Mouse (Mus musculus): ENCODE results near the gene Anxa5. TPM values are rescaled to one million over a fixed set of nuclear protein-coding genes. Genes with fewer than 3 reads are reported as not detected.

The Anxa5 gene
- total RNA-seq, 2 experiments from 2014 or later: 79.4 to 125 TPM

GRCm38 (mm10) chr3:36489590-36489910 is 13.9 kb upstream of the Anxa5 start:
- no peak for ATAC-seq (replicated peaks; ENCODE audit: poor library complexity, severe bottlenecking)

GRCm38 (mm10) chr3:36488899-36489589 is 13.3 kb upstream of the Anxa5 start:
- ATAC-seq (replicated peaks; ENCODE audit: poor library complexity, severe bottlenecking): no peak

DNA sequence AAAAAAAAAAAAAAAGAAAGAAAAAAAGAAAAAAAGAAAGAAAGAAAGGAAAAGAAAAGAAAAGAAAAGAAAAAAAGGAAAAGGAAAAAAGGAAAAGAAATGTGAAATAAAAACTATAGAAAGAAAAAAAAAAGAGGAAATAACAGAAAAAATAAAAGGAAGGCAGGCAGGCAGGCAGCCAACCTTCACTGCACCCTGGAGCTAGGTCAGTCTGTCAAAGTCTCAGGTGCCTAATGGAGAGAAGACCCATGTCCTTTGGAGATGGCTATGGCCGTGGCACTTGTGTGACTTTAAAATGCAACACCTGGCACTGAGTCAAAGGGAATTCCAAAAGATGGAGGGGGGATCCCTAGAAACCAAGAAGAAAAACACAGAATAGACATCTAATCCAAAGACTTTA is 12.7 kb upstream of the Anxa5 start:
- ATAC-seq (replicated peaks; ENCODE audit: poor library complexity, severe bottlenecking): no peak

DNA sequence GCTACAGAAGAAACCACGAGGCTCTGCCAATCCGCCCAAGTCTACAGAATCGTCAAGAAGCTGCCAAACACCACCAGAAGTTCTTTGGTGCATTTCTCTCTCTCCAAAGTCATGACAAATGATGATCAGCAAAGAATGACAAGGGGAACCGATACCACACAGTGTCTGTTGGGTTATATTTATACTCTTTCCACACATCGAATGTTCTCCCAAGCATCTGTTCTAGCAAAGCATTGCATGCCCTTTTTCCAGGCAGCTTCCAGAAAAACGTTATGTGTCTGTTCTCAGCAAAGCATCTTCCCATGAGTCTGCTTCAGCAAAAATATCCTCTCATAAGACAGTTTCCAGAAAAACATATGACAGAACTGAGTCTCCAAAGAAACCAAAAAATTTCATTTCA is 11.2 kb upstream of the Anxa5 start:
- no peak for ATAC-seq (replicated peaks; ENCODE audit: poor library complexity, severe bottlenecking)

DNA sequence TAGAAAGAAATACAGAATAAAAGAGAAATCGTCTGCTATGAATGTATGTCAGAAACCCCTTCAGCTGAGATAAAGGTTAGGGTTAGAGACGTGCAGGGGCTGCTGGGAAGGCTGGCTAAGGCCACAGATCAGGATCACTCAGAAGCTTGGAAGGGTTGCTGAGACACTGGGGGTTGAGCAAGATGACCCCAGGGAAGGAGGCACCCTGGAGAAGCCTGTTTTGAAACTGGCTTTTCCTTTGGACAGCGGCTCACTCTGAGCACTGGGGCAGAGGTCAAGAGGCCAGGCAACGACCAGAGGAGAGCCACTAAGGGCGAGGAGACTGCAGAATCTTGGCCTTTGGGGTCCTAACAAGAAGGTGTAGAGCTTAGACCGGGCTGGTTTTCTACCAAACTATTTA is 10.5 kb upstream of the Anxa5 start:
- no peak for ATAC-seq (replicated peaks; ENCODE audit: poor library complexity, severe bottlenecking)

DNA sequence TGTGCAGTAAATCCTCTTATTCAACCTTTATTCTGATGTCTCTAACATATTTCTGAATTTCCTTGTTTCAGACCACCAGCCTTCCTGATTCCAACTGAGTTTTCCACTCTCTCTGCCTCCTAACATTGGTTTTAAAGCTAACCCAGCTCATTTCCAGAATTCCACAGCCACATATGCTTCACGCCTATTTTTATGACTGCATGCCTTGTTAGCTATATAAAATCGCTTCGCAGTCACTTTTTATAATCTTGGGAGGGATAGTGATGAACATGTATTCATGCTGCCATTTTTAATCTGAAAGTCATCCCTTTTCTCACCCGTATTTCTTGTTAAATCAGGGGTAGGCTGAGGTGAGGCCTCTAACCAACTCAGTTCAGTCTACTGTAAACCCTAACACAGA is 8.6 kb upstream of the Anxa5 start:
- ATAC-seq (replicated peaks; ENCODE audit: poor library complexity, severe bottlenecking): no peak

DNA sequence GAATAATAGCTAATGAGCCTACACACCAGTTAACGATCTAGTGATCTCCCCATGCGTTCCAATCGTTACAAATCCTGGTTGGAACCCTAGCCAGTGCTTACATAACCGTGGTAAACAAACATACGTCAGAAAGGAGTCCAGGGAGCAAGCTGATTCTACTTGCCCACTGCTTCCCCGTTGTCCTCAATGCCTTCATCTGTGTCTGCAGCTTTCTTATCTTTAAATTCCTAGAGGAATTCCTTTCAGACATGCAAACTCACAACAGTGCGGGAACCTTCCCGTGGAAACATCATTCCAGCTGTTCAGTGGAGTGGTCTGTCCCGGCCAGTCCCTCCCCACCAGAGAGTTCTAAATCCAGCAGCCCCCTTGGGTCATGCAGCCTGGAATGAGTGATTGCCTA is 7.2 kb upstream of the Anxa5 start:
- ATAC-seq (replicated peaks; ENCODE audit: poor library complexity, severe bottlenecking): no peak

DNA sequence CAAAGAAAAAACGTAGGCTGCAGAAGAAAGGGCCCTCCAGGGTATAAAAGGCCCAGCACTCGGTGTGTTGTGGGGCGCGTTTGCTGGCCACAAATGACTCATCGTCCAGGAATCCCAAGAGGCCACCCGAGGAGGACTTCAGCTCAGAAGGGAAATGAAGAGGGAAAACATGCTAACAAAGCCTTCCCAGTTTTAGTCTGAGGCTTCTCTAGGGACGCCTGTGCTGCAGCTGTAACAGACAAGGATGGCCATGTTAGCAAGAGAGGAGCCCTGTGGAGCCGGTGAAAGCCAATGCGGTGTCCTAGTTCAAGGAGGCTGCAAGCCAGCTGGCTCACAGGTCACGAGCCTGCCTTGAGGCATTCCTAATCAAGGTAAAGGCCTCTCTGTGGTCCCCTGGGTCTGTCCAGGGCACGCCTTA is 6.1 kb upstream of the Anxa5 start:
- ATAC-seq (replicated peaks; ENCODE audit: poor library complexity, severe bottlenecking): no peak

DNA sequence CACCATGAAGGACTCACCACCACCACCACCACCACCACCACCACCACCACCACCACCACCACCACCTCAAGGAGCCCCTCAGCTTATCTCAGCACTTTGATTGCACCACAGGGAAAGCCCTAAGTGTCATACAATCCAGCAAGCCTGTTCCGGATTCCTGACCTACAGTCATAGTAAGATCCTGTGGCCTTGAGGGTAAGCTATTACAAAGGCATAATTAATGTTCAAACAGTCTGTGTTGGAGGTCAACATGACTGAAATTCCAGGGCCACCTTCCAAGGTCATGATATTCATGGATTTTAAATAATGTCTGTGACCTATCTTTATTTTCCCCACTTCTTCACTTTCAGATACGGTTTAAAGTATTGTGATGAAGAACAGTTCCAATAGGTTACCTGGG is 4.8 kb upstream of the Anxa5 start:
- ATAC-seq (replicated peaks; ENCODE audit: poor library complexity, severe bottlenecking): no peak

GRCm38 (mm10) chr3:36478776-36479175 is 3.1 kb upstream of the Anxa5 start:
- no peak for ATAC-seq (replicated peaks; ENCODE audit: poor library complexity, severe bottlenecking)

DNA sequence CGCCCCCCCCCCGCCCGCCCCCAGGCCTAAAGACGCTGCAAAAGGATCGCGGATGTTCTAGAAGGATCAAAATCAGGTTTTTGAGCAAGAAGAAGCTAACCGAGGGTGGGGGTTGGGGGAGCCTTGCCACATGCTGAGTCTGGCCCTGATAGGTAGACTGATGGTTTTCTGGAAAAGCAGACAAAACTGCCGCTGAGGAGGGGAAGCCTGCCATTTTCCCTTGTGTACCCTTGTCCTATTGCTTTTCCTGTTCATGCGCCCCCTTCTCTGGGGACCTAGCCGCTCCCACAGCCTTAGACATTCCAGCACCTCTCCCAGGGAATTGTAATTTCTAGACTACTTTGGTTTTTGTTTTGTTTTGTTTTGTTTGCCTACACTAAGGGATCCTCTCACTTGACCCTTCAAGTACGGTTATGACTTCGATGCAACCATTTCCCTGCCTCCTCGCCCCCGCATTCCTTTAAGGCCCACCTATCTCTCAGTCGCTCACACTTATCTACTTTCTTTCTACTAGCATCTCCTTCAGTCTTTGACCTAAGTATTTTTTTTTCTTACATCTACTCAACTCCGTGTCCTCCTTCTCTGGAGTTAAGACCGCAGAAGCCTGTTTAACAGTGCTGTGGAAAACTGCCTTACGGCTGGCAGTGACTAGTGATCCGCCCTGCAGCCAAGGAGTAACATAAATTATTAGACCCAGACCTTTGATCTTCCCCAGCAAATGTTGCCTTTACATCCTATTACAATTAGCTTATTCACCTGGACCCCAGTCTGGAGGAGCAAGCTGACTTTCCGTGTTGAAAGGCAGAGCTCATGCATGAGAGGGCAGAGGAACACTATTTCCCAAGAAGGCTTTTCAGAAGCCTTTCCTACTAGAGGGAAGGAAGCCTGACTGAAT is 814 bp upstream of the Anxa5 start:
- no peak for ATAC-seq (replicated peaks; ENCODE audit: poor library complexity, severe bottlenecking)

- peak; percentile 46 for ATAC-seq (replicated peaks; ENCODE audit: poor library complexity, severe bottlenecking)
Measured at GRCm38 (mm10) chr3:36474938-36475483, 683 bp downstream of the Anxa5 start.

DNA sequence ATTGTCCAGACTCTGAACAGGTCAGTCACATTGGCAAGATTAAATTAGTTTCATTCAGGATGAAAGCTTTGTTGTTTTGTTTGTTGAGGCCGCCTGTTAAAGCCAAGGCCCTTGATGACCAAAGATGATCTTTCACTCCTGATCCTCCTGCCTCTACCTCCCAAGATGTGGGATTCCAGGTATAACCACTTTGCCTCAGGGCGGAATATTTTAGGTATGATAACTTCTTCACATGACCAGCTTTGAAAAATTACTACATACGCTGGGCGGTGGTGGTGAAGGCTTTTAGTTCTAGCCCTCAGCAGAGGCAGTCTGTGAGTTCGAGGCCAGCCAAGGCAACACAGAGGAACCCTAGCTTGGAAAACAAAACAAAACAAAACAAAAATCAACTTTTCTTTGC is 1.3 kb downstream of the Anxa5 start:
- ATAC-seq (replicated peaks; ENCODE audit: poor library complexity, severe bottlenecking): no peak

- ATAC-seq (replicated peaks; ENCODE audit: poor library complexity, severe bottlenecking): peak; percentile 16; the same call in 1 of the 2 replicates
Measured at GRCm38 (mm10) chr3:36473222-36473621, 2.5 kb downstream of the Anxa5 start.

- no peak for ATAC-seq (replicated peaks; ENCODE audit: poor library complexity, severe bottlenecking)
Measured at GRCm38 (mm10) chr3:36471856-36472255, 3.8 kb downstream of the Anxa5 start.

DNA sequence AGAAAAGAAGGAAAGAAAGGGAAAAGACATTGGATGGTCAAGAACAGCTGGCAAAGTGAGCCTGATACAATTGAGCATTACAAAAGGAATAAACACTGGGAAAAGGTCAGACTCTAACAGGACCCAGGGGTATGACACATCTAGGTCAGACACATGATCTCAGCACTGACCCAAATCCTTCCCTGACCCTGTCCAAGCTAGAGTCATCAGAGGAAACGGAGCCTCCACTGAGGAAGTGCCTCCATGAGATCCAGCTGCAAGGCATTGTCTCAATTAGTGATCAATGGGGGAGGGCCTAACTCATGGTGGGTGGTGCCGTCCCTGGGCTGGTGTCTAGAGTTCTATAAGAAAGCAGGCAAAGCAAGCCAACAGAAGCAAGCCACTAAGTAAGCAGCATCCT is 6.8 kb downstream of the Anxa5 start:
- ATAC-seq (replicated peaks; ENCODE audit: poor library complexity, severe bottlenecking): no peak

DNA sequence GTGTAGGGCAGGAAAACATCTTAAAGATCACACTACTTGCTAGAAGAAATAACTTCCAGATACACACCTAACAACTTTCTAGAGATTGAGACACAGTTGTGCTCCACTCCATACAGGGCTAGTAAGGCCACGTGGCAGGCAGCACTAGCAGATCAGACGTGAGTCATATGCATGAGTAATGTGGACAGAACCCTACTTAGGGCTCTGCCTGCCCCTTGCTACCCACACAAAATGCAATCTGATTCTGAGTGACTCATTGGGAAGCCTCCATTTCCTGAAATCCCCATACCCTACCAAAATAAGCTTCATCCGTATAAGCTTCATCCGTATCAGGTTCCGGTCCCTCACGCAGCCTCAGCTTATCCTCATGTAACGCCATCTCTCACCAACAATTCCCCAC is 8.1 kb downstream of the Anxa5 start:
- ATAC-seq (replicated peaks; ENCODE audit: poor library complexity, severe bottlenecking): 0 out of 2 replicates have a peak, but pooled peaks have one; percentile 23

DNA sequence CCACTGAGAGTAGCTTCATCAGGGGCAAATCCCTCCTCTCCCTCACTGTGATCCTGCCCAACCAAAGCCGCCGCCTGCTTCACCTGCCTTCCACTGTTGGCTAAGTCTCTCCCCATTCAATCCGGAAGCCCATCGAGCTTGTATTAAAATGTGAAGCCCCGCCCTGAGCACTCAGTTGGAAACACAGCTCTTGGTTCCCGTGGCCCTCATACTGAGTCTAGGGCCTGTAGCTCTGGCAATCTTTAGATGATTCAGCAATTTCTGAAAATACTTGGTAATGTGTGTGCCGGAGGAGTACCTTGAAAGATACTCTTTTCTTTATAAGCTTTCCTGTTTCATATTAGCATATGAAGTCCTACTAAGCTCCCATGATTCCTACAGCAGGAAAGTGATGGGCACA is 10.2 kb downstream of the Anxa5 start:
- 0 out of 2 replicates have a peak, but pooled peaks have one; percentile 29 for ATAC-seq (replicated peaks; ENCODE audit: poor library complexity, severe bottlenecking)

GRCm38 (mm10) chr3:36462348-36462747 is 13.3 kb downstream of the Anxa5 start:
- no peak for ATAC-seq (replicated peaks; ENCODE audit: poor library complexity, severe bottlenecking)

- ATAC-seq (replicated peaks; ENCODE audit: poor library complexity, severe bottlenecking): no peak
Measured at GRCm38 (mm10) chr3:36461819-36462218, 13.9 kb downstream of the Anxa5 start.

DNA sequence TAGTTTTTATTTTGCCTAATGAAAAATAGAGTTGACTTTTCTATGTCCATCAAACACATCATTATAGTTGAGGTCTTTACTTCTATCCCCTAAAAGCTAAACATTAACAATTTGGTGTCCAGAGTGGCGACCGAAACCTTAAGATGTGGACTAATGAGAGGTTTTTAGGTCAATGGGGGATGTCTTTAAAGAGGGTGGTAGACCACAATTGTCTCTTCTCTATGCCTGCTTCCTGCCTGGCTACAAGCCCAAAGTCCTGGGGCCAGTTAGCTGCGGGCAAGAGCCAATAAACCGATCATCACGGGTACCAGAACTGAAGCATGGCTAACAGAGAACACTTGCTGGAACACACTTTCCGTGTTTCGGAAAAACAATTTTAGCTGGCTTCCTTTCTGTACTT is 15.0 kb downstream of the Anxa5 start:
- ATAC-seq (replicated peaks; ENCODE audit: poor library complexity, severe bottlenecking): no peak
